Mouse (Mus musculus): ENCODE results near the gene Scfd2.

Scfd2 gene

DNA sequence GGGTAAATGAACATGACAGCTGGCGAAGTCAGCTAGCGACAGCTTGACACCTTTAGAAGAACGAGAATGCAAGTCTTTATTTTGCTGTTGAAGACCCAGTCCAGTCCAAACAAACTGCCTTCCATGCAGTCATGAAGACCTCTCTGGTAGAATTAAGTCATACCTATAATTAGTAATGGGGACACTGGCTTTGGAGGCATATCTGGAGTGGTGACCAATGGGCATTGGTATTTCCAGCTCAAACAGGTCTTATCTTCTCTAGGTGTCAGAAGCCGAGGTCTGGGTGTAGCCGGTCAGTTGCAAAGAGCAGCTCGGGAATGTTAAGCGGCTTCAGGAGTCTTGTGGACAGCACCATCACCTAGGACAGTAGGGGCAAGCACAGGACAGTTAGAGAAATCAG is 325.5 kb downstream of the Scfd2 start:
- no peak for DNase-seq (ENCODE audit: extremely low spot score, low read depth, low spot score)

DNA sequence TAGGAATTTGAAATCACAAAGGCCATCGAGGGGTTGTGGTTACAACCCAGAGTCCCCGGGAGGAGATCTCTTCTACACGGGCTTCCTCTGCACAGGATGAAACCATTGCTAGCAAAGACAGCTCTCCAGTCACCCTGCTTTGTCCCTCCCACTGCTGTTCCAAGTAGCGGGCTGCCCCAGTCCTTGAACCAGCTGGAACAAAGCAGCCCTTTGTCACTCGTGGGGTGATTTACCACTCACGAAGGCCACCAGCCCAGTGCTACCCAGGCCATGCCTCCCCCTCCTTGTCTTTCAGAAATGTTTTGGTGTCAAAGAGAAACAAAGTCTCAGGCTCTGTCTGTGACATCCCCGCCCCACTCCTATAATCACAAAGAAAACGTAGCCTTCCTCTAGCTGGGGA is 326.1 kb downstream of the Scfd2 start:
- DNase-seq (ENCODE audit: extremely low spot score, low read depth, low spot score): no peak

- DNase-seq (ENCODE audit: extremely low spot score, low read depth, low spot score): no peak
Observed at GRCm38 (mm10) chr5:74204465-74204864, 327.1 kb downstream of the Scfd2 start.

DNA sequence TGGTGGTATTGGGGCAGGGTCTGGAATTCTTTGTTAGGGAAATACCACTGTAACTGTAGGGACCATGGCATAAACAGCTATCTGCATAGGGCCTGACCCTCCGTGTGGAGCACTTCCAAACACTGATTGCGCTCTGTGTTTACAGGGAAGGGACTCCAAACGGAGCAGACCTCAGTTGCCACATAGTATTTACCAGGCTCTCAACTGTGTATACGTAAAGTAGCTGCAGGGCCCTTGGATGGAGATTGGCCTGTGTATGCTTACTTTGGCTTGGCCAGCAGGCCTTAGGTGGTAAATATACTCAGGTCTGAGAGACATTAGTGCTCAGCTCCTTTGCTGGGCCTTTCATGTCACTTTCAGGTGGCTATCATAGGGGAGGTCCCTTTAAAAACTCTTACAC is 329.0 kb downstream of the Scfd2 start:
- no peak for DNase-seq (ENCODE audit: extremely low spot score, low read depth, low spot score)

DNA sequence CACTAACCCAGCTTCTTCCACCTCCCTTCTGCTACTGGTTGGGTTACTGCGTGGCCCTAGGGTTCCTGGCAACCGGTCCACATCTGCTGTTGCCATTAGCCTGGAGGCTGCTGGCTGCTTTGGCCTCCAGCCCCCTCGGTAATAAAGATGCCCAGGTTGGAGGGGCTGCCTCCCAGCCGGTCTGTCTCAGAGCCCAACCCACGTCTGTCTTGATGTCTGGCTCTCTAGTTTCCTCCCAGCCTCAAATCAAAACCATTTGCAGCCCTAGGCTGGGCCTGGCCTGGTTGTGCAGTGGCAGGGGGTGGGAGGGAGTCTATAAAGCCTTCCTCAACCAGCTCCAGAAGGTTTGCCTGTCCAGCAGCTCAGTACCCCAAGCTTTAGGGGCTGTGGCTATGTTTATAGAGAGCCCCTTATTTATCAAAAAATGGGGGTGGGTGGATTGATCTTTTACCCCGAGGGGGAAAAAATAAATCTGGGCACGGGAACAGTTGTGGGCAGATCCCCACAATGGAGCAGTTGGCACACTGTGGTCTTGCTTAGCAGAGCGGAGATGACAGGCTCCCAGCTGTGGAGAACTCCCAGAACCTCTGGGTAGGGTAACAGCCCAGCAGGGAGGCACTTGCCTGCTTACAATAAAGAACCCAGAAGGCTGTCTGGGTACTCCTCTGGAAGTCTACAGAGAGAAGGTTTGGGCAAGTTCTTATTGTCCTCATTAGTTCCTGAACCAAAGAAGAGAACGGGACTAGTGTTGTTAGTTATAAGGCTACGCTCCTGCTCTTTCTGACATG is 329.8 kb downstream of the Scfd2 start:
- peak; percentile 52 for DNase-seq (ENCODE audit: extremely low spot score, low read depth, low spot score)

DNA sequence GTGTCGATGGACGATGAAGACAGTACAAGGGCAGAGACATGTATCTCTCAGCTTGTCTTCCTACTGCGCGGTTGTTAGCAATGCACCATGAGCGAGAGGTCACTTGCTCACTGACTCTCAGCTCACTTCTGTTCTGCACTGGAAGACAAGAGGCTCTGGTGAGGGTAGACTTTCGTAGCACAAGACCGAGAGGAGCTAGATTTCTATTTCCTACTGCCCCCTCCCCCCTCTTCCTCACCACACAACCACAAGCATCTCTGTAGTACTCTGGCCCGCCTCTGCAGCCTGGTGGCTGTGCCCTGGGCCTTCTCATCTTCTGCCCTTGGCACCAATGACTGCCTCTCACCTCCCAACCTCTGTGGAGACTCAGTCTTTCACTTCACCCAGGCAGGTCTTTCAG is 331.1 kb downstream of the Scfd2 start:
- DNase-seq (ENCODE audit: extremely low spot score, low read depth, low spot score): no peak

- no peak for DNase-seq (ENCODE audit: extremely low spot score, low read depth, low spot score)
Observed at GRCm38 (mm10) chr5:74199793-74200192, 331.8 kb downstream of the Scfd2 start.

GRCm38 (mm10) chr5:74198446-74198845 is 333.1 kb downstream of the Scfd2 start:
- DNase-seq (ENCODE audit: extremely low spot score, low read depth, low spot score): no peak

GRCm38 (mm10) chr5:74197541-74198330 is 333.8 kb downstream of the Scfd2 start:
- no peak for DNase-seq (ENCODE audit: extremely low spot score, low read depth, low spot score)

GRCm38 (mm10) chr5:74196307-74196618 is 335.3 kb downstream of the Scfd2 start:
- no peak for DNase-seq (ENCODE audit: extremely low spot score, low read depth, low spot score)

- DNase-seq (ENCODE audit: extremely low spot score, low read depth, low spot score): no peak
Observed at GRCm38 (mm10) chr5:74195614-74196306, 335.8 kb downstream of the Scfd2 start.

- DNase-seq (ENCODE audit: extremely low spot score, low read depth, low spot score): no peak
Observed at GRCm38 (mm10) chr5:74194841-74195613, 336.5 kb downstream of the Scfd2 start, which contains the start of gene Rasl11b. Rasl11b (plus strand) TSS chr5:74195286.

DNA sequence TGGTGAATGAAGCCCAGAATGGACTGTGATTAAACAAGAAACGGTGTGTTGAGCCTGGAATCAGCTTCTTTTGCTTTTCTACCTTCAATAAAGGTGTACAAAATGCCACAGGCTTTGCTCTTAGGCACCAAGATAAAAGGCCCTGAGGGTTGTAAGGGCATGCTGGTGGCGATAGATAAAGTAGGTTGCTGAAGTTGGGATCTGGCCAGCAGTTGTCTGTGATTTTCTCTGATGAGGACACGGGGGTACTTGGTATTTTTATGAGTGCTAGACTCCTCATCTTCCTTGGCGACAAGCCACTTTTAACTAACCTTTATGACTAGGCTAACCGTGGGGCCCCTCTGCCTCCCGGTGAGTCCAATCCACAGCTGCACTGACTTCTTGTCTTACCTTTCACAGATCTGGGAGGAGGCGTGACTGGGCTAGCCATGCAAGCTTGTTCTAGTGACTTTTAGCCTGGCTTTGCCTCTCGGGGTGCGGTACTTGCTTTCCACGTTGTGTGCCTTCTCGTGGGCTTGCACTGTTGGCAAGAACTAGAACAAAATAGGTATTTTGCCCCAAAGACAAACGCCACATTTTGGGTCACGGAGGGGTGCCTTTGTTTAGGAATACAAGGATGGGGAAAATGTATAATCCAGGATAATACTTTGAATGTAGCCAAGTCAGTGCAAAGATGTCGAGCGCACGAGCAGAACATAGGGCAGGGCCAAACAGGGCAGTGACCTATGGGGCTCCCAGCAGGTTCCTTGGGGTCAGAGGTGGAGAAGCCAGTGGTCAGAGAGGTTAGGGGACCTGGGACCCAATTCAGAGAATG is 337.3 kb downstream of the Scfd2 start:
- DNase-seq (ENCODE audit: extremely low spot score, low read depth, low spot score): no peak

- no peak for DNase-seq (ENCODE audit: extremely low spot score, low read depth, low spot score)
Observed at GRCm38 (mm10) chr5:74193626-74194025, 337.9 kb downstream of the Scfd2 start.

GRCm38 (mm10) chr5:74193008-74193407 is 338.6 kb downstream of the Scfd2 start:
- DNase-seq (ENCODE audit: extremely low spot score, low read depth, low spot score): no peak

DNA sequence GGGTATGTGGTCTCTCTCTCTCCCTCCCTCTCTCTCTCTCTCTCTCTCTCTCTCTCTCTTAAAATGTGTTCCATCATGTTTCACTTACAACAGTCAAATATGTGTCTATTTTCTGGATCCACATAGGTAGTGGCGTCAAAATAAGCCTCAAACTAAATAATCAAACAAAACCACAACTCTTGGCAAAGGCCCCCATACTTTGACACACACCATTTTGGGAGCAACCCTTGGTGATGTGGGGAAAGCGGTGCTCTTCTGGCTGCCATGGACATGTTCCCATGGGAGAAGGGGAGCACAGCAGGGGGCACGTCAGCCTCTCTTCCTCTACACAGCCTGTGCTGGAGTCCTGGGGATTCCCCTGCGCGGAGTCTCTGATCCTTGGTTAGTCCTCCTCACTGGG is 340.6 kb downstream of the Scfd2 start:
- DNase-seq (ENCODE audit: extremely low spot score, low read depth, low spot score): no peak

DNA sequence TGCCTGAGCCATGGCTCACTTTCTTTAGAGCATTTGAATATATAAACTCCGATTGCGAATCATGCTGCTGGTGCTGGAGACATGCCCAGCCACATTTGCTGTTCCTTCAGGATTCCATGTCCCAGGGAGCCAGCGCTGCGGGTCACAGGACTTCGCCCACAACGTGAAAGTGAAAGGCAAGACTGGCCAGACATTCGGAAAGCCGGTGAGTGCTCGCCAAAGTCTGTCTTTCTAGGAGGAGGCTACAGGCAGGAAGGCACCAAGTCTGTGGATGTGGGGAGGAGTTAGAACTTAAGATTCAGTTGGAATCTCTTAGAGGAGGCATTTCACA is 341.4 kb downstream of the Scfd2 start:
- no peak for DNase-seq (ENCODE audit: extremely low spot score, low read depth, low spot score)

- DNase-seq (ENCODE audit: extremely low spot score, low read depth, low spot score): no peak
Observed at GRCm38 (mm10) chr5:74189484-74190160, 341.9 kb downstream of the Scfd2 start.

GRCm38 (mm10) chr5:74188886-74189285 is 342.7 kb downstream of the Scfd2 start:
- DNase-seq (ENCODE audit: extremely low spot score, low read depth, low spot score): no peak

DNA sequence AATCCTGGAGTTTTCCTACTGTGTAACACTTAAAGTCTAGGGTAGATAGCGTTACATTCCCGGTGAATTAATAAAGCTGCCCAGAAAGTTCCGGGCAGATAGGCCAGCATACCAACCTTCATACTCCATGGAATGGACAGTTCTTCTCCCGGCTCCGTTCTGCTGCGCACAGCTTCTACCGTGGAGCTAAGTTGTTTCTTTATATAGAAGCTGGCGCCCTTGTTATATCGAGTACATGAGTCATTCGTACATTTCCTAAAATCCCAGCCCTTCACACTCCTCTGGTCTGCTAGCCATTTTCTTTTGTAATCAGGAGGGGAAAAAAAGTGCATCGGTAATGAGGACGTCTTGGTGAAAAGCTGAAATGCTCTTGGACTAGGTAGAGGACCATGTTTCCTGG is 343.5 kb downstream of the Scfd2 start:
- DNase-seq (ENCODE audit: extremely low spot score, low read depth, low spot score): no peak
